Mouse (Mus musculus) C2C12 (cell line): ENCODE data around the gene Ptpn14.

ENCODE experiments used
- CTCF ChIP-seq: IDR thresholded peaks from one replicate; pipeline ENCODE4 v1.5.1; 2011; ENCODE audit not compliant: control insufficient read depth, insufficient read depth, insufficient read length
- FOSL1 ChIP-seq: IDR thresholded peaks from one replicate; pipeline ENCODE4 v1.8.0; 2011; ENCODE audit warnings: mild to moderate bottlenecking, low read length; ENCODE audit not compliant: poor library complexity, insufficient read depth, severe bottlenecking
- MAX ChIP-seq: IDR thresholded peaks from one replicate; pipeline ENCODE4 v1.6.1; 2011; ENCODE audit warnings: mild to moderate bottlenecking, control low read depth
- MYOD1 ChIP-seq: IDR thresholded peaks from one replicate; pipeline ENCODE4 v1.6.1; 2011; ENCODE audit warnings: low read depth; ENCODE audit not compliant: control insufficient read depth, insufficient read length
- MYOG ChIP-seq: IDR thresholded peaks from one replicate; pipeline ENCODE4 v1.6.1; 2011; ENCODE audit not compliant: control insufficient read depth, insufficient read length; ENCODE audit errors: extremely low read depth
- USF1 ChIP-seq: IDR thresholded peaks from one replicate; pipeline ENCODE4 v1.6.1; 2011; ENCODE audit warnings: low read depth, mild to moderate bottlenecking, control low read depth, moderate library complexity

DNA sequence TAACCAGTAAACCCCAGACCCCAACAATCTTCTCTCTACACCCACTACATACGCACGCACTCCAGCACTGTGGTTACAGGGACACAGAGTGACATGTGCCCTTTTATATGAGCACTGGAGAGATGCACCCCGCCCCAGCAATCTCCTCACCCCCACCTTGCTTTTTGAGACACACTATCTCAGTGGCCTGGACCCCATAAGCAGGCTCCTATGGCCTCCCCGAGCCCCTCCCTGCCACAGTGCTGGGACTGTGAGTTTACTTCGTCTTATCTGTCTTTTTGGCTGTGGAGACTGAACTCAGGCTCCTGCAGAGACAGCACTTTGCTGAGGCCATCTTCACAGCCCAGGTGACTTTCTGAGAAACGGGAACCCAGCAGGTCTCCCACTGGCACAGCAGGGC lies 157.9 kb downstream of the Ptpn14 start:
- TF ChIP-seq CTCF (no peak), MAX (no peak), USF1 (no peak), MYOG (no peak), MYOD1 (no peak), FOSL1 (no peak)
